Mouse (Mus musculus) hindbrain, embryonic 11.5 days (tissue): Measurements from ENCODE around the gene Tgfbr3. TPM values are rescaled to one million over a fixed set of nuclear protein-coding genes. Genes with fewer than 3 reads are reported as not detected.

ENCODE experiments used
- ATAC-seq: fragments of 200-750 bp; cut with Nextera tagmentation; 2 replicates; pipeline ENCODE4 v1.8.0; 2017; ENCODE audit warnings: mild to moderate bottlenecking, moderate TSS enrichment, moderate library complexity; ENCODE audit not compliant: low FRiP score
- DNase-seq: peaks from one replicate; pipeline ENCODE4 v3.0.0-alpha.2; 2015; ENCODE audit warnings: low spot score
- H3K27ac ChIP-seq: fragments of 300-500 bp; sonication (generic); 2 replicates; pipeline ENCODE4 v1.5.1; 2014; ENCODE audit warnings: mild to moderate bottlenecking, low read depth, low read length
- H3K27me3 ChIP-seq: fragments of 300-500 bp; sonication (generic); 2 replicates; pipeline ENCODE4 v1.6.1; 2014; ENCODE audit warnings: mild to moderate bottlenecking, low read length, moderate library complexity, mixed read lengths; ENCODE audit not compliant: control insufficient read depth, insufficient read depth
- H3K36me3 ChIP-seq: fragments of 300-500 bp; sonication (generic); 2 replicates; pipeline ENCODE4 v1.6.1; 2014; ENCODE audit warnings: mild to moderate bottlenecking, low read length, moderate library complexity, mixed read lengths; ENCODE audit not compliant: control insufficient read depth, insufficient read depth
- H3K4me1 ChIP-seq: fragments of 300-500 bp; sonication (generic); replicated peaks from 2 replicates; pipeline ENCODE4 v1.6.1; 2014; ENCODE audit warnings: low read length, mixed read lengths; ENCODE audit not compliant: control insufficient read depth, insufficient read depth
- H3K4me2 ChIP-seq: fragments of 300-500 bp; sonication (generic); replicated peaks from 2 replicates; pipeline ENCODE4 v1.6.1; 2014; ENCODE audit warnings: mild to moderate bottlenecking, low read depth, low read length
- H3K4me3 ChIP-seq: fragments of 300-500 bp; sonication (generic); 2 replicates; pipeline ENCODE4 v1.5.1; 2014; ENCODE audit warnings: low read depth, low read length
- H3K9ac ChIP-seq: fragments of 300-500 bp; sonication (generic); 2 replicates; pipeline ENCODE4 v1.6.1; 2014; ENCODE audit warnings: low read depth, low read length
- H3K9me3 ChIP-seq: fragments of 300-500 bp; sonication (generic); 2 replicates; pipeline ENCODE4 v1.6.1; 2016; ENCODE audit warnings: low read length; ENCODE audit not compliant: control insufficient read depth
- WGBS: fragments of 180-500 bp; shearing (Covaris S2); extraction: QIAGEN DNeasy Blood & Tissue Kit; methylation state at CpG from one replicate; pipeline ENCODE4 v1.1.7; 2014; 5-methylcytosine and 5-hydroxymethylcytosine counted together
- polyA plus RNA-seq: library from polyadenylated mRNA; unstranded; fragments of >200 nt; fragmentation: Nextera tagmentation; extraction: Ambion mirVana; gene quantifications from 2 replicates; pipeline ENCODE4 v1.2.1, GENCODE M21; 2014

Tgfbr3 gene
- polyA plus RNA-seq, 1 experiment from 2014 or later, result 9.6 TPM

- H3K27ac ChIP-seq, result no peak overlapping the region
- no peaks in the 10 kb centered on the region for H3K9me3 ChIP-seq
- no peak overlapping the region for H3K4me3 ChIP-seq
- H3K4me1 ChIP-seq, result no peaks in the 10 kb centered on the region
- WGBS, result 90% methylated on average over 9 of the region's 9 CpGs
- DNase-seq, result no peak
- H3K27me3 ChIP-seq, result no peaks in the 10 kb centered on the region
- H3K36me3 ChIP-seq, result no peaks in the 10 kb centered on the region
- H3K4me2 ChIP-seq, result no peak overlapping the region
- no peak overlapping the region for H3K9ac ChIP-seq
- no peak for ATAC-seq
Observed at GRCm38 (mm10) chr5:107223029-107223428, 66.4 kb downstream of the Tgfbr3 start.

GRCm38 (mm10) chr5:107222670-107223005, 66.8 kb downstream of the Tgfbr3 start:
- Histone ChIP-seq H3K4me3 (no peak overlapping the region), H3K4me1 (no peaks in the 10 kb centered on the region), H3K4me2 (no peak overlapping the region), H3K27me3 (no peaks in the 10 kb centered on the region), H3K9me3 (no peaks in the 10 kb centered on the region), H3K9ac (no peak overlapping the region), H3K27ac (no peak overlapping the region), H3K36me3 (no peaks in the 10 kb centered on the region)
- ATAC-seq, result no peak; the same call in 1 of the 2 replicates
- DNase-seq, result no peak
- WGBS, result 52% methylated on average over 1 of the region's 1 CpGs

- Histone ChIP-seq H3K27me3 (no peaks in the 10 kb centered on the region), H3K9ac (no peak overlapping the region), H3K4me2 (no peak overlapping the region), H3K27ac (no peak overlapping the region), H3K4me3 (no peak overlapping the region), H3K9me3 (no peaks in the 10 kb centered on the region), H3K4me1 (no peaks in the 10 kb centered on the region), H3K36me3 (no peaks in the 10 kb centered on the region)
- DNase-seq, result peak; percentile 32
- WGBS, result 57% methylated on average over 17 of the region's 17 CpGs
- peak; percentile 60 for ATAC-seq
Observed at GRCm38 (mm10) chr5:107221892-107222669, 67.3 kb downstream of the Tgfbr3 start.

DNA sequence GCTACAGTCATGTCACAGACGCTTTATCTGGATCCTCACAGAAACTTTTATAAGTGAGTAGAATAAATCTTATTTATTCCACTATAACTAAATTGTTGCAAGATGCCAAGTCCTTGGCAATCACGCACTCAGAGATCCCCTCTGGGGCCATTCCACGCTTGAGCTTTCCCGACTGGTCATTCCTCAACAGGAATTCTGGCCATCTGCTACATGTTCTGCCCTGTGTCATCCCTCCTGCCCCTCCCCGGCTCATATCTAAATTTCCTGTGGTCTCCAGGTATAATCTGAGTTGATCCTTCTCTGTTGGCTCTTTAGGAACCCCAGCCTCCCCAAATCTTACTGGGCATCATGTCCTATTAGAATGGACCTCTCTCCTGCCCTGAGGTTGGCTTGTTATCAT, 68.5 kb downstream of the Tgfbr3 start:
- no peak overlapping the region for H3K4me2 ChIP-seq
- H3K9ac ChIP-seq, result no peak overlapping the region
- H3K27ac ChIP-seq, result no peak overlapping the region
- no peaks in the 10 kb centered on the region; the same call in 1 of the 2 replicates for H3K9me3 ChIP-seq
- H3K4me1 ChIP-seq, result no peaks in the 10 kb centered on the region
- H3K36me3 ChIP-seq, result no peaks in the 10 kb centered on the region
- no peaks in the 10 kb centered on the region for H3K27me3 ChIP-seq
- DNase-seq, result no peak
- H3K4me3 ChIP-seq, result no peak overlapping the region
- 74% methylated on average over 5 of the region's 5 CpGs for WGBS
- no peak for ATAC-seq

DNA sequence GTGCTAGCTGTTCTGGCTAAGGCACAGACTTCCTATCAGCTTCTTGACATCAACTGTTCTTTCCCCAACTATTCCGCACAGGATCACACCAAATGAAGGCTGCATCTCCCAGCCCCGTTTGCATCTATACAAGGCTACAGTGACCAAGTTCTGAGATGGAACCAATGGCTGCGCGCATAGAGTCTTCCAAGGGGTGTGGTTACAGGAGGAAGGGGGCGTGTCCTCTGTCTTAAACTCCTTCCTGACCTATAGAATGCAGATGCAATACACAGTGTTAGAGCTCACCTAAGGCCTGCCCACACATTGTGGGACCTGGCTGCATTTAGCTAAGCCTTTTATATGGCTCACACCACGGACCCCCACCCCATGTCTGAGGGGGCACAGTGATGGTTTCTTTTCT, 69.5 kb downstream of the Tgfbr3 start:
- ATAC-seq, result no peak
- Histone ChIP-seq H3K27ac (no peak overlapping the region), H3K9me3 (no peaks in the 10 kb centered on the region; the same call in 1 of the 2 replicates), H3K4me2 (no peak overlapping the region), H3K36me3 (no peaks in the 10 kb centered on the region), H3K4me1 (no peaks in the 10 kb centered on the region), H3K27me3 (no peaks in the 10 kb centered on the region), H3K9ac (no peak overlapping the region), H3K4me3 (no peak overlapping the region)
- 74% methylated on average over 6 of the region's 6 CpGs for WGBS
- no peak for DNase-seq

DNA sequence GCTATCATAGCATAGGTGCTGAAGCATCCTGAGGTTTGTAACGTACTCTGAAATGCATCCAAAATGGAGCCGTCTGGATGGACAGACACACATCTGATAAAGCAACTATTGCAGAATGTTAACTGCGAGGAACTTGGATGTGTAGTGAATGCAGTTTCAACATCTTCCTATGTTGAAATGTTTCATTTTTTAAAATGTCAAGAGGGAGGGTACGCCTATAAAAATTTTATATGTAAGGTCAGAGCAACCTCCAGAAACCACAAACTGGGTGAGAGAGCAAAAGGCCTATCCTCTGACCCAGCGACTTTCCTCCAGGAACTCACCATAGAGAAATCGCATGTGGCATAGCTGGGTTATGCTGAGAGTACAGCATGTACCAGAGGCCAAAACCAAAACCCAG, 70.1 kb downstream of the Tgfbr3 start:
- Histone ChIP-seq H3K9ac (no peak overlapping the region), H3K4me3 (no peak overlapping the region), H3K36me3 (no peaks in the 10 kb centered on the region), H3K9me3 (no peaks in the 10 kb centered on the region; the same call in 1 of the 2 replicates), H3K27ac (no peak overlapping the region), H3K4me1 (no peaks in the 10 kb centered on the region), H3K27me3 (no peaks in the 10 kb centered on the region), H3K4me2 (no peak overlapping the region)
- ATAC-seq (no peak), DNase-seq (no peak)
- WGBS, result 92% methylated on average over 6 of the region's 6 CpGs

- Histone ChIP-seq H3K36me3 (no peaks in the 10 kb centered on the region), H3K4me2 (no peak overlapping the region), H3K4me1 (no peaks in the 10 kb centered on the region), H3K27ac (no peak overlapping the region), H3K9me3 (no peaks in the 10 kb centered on the region; the same call in 1 of the 2 replicates), H3K27me3 (no peaks in the 10 kb centered on the region), H3K9ac (no peak overlapping the region), H3K4me3 (no peak overlapping the region)
- WGBS, result 85% methylated on average over 3 of the region's 3 CpGs
- DNase-seq, result no peak
- ATAC-seq, result no peak
Observed at GRCm38 (mm10) chr5:107218594-107218993, 70.8 kb downstream of the Tgfbr3 start.

- ATAC-seq (no peak), DNase-seq (no peak)
- 35% methylated on average over 2 of the region's 2 CpGs for WGBS
- no peak overlapping the region for H3K9ac ChIP-seq
- no peak overlapping the region for H3K4me3 ChIP-seq
- H3K27me3 ChIP-seq, result no peaks in the 10 kb centered on the region
- H3K4me2 ChIP-seq, result no peak overlapping the region
- no peaks in the 10 kb centered on the region for H3K4me1 ChIP-seq
- no peaks in the 10 kb centered on the region; the same call in 1 of the 2 replicates for H3K9me3 ChIP-seq
- no peaks in the 10 kb centered on the region for H3K36me3 ChIP-seq
- no peak overlapping the region for H3K27ac ChIP-seq
Observed at GRCm38 (mm10) chr5:107217139-107217538, 72.3 kb downstream of the Tgfbr3 start.
